Mouse (Mus musculus) G1E (cell line): ENCODE measurements at regions not wholly inside any gene's neighbourhood (a gene's known extent, or its start where the extent isn't known, plus 50 kb on each side); places are given as distances from the start of the nearest gene placed in this dataset.

ENCODE experiments used
- ATAC-seq: 2 replicates; pipeline ENCODE4 v1.8.0; 2016; ENCODE audit warnings: mild to moderate bottlenecking; ENCODE audit not compliant: insufficient number of reproducible peaks, poor library complexity, low FRiP score, severe bottlenecking; ENCODE audit errors: extremely low read depth
- DNase-seq: peaks from one replicate; pipeline ENCODE4 v3.0.0; 2012; ENCODE audit warnings: low spot score
- H3K27me3 ChIP-seq: 2 replicates; pipeline ENCODE4 v1.6.1; 2012; ENCODE audit warnings: mild to moderate bottlenecking, low read length, inconsistent platforms; ENCODE audit not compliant: insufficient read depth
- H3K36me3 ChIP-seq: replicated peaks from 2 replicates; pipeline ENCODE3; 2012; ENCODE audit warnings: mild to moderate bottlenecking, inconsistent platforms
- H3K4me1 ChIP-seq: 2 replicates; pipeline ENCODE4 v1.6.1; 2012; ENCODE audit warnings: low read depth, low read length, inconsistent platforms, mixed read lengths; ENCODE audit not compliant: insufficient read depth
- H3K4me3 ChIP-seq: 2 replicates; pipeline ENCODE4 v1.5.1; 2012; ENCODE audit warnings: low read depth, mild to moderate bottlenecking, inconsistent platforms, low read length, moderate library complexity, mixed read lengths
- H3K9me3 ChIP-seq: replicated peaks from 2 replicates; pipeline ENCODE4 v1.6.1; 2012; ENCODE audit warnings: inconsistent platforms
- CTCF ChIP-seq: IDR thresholded peaks from 2 replicates; pipeline ENCODE4 v1.5.1; 2012; ENCODE audit warnings: low read depth, low read length, inconsistent platforms, mixed read lengths
- GATA1 ChIP-seq: IDR thresholded peaks from 2 replicates; pipeline ENCODE4 v1.6.1; 2012; ENCODE audit warnings: borderline replicate concordance, low read length, inconsistent platforms, mixed read lengths
- GATA2 ChIP-seq: IDR thresholded peaks from 2 replicates; pipeline ENCODE4 v1.6.1; 2012; ENCODE audit warnings: low read depth, low read length, inconsistent platforms, borderline replicate concordance
- POLR2AphosphoS5 ChIP-seq: IDR thresholded peaks from 2 replicates; pipeline ENCODE4 v1.6.1; 2012; ENCODE audit warnings: low read depth, low read length, inconsistent platforms; ENCODE audit not compliant: insufficient replicate concordance
- TAL1 ChIP-seq: conservative IDR thresholded peaks from 2 replicates; pipeline ENCODE4 v1.6.1; 2012; ENCODE audit warnings: low read depth, low read length, inconsistent platforms, mixed read lengths

- ATAC-seq (no peak), DNase-seq (no peak)
- Histone ChIP-seq H3K36me3 (no peaks in the 10 kb centered on the region), H3K4me1 (no peaks in the 10 kb centered on the region), H3K27me3 (no peaks in the 10 kb centered on the region), H3K4me3 (no peak overlapping the region), H3K9me3 (peaks cover 59% of the 10 kb centered on the region)
- TF ChIP-seq POLR2AphosphoS5 (no peak), GATA1 (no peak), CTCF (no peak), GATA2 (no peak), TAL1 (no peak)
Measured at GRCm38 (mm10) chr17:44351499-44352117, 163.2 kb downstream of the Clic5 start.

GRCm38 (mm10) chr17:44352142-44352541 lies 163.8 kb downstream of the Clic5 start:
- no peaks in the 10 kb centered on the region for H3K27me3 ChIP-seq
- DNase-seq (no peak), ATAC-seq (no peak)
- peaks cover 62% of the 10 kb centered on the region for H3K9me3 ChIP-seq
- no peak overlapping the region for H3K4me3 ChIP-seq
- TF ChIP-seq CTCF (no peak), TAL1 (no peak), GATA1 (no peak), GATA2 (no peak), POLR2AphosphoS5 (no peak)
- no peaks in the 10 kb centered on the region for H3K4me1 ChIP-seq
- H3K36me3 ChIP-seq = no peaks in the 10 kb centered on the region

GRCm38 (mm10) chr17:44363111-44363510 lies 174.7 kb downstream of the Clic5 start:
- TF ChIP-seq CTCF (no peak), POLR2AphosphoS5 (no peak), GATA1 (no peak), GATA2 (no peak), TAL1 (no peak)
- Histone ChIP-seq H3K36me3 (no peaks in the 10 kb centered on the region), H3K9me3 (peaks cover 51% of the 10 kb centered on the region), H3K27me3 (no peaks in the 10 kb centered on the region), H3K4me1 (no peaks in the 10 kb centered on the region), H3K4me3 (no peak overlapping the region)
- ATAC-seq = no peak
- DNase-seq = no peak

- ATAC-seq = no peak; the same call in 1 of the 2 replicates
- H3K36me3 ChIP-seq = no peaks in the 10 kb centered on the region
- H3K9me3 ChIP-seq = peaks cover 47% of the 10 kb centered on the region
- no peak for TF ChIP-seq GATA1
- no peak for TF ChIP-seq CTCF
- no peak for TF ChIP-seq TAL1
- TF ChIP-seq POLR2AphosphoS5 = no peak
- no peak for TF ChIP-seq GATA2
- H3K4me1 ChIP-seq = no peaks in the 10 kb centered on the region
- no peak for DNase-seq
- H3K4me3 ChIP-seq = no peak overlapping the region
- H3K27me3 ChIP-seq = no peaks in the 10 kb centered on the region
Measured at GRCm38 (mm10) chr17:44364494-44364893, 176.1 kb downstream of the Clic5 start.

GRCm38 (mm10) chr17:44366438-44366837 lies 178.1 kb downstream of the Clic5 start:
- no peaks in the 10 kb centered on the region for H3K27me3 ChIP-seq
- H3K36me3 ChIP-seq = no peaks in the 10 kb centered on the region
- no peak for ATAC-seq
- no peaks in the 10 kb centered on the region for H3K4me1 ChIP-seq
- H3K4me3 ChIP-seq = no peak overlapping the region
- TF ChIP-seq TAL1 = no peak
- no peak for TF ChIP-seq CTCF
- H3K9me3 ChIP-seq = peaks cover 48% of the 10 kb centered on the region
- no peak for DNase-seq

- ATAC-seq (no peak), DNase-seq (no peak)
- H3K4me3 ChIP-seq = no peak overlapping the region
- H3K9me3 ChIP-seq = peaks cover 49% of the 10 kb centered on the region
- TF ChIP-seq GATA2 (no peak), POLR2AphosphoS5 (no peak)
- H3K4me1 ChIP-seq = no peaks in the 10 kb centered on the region
- no peaks in the 10 kb centered on the region for H3K27me3 ChIP-seq
- H3K36me3 ChIP-seq = no peaks in the 10 kb centered on the region
Measured at GRCm38 (mm10) chr17:44367561-44367960, 179.2 kb downstream of the Clic5 start.
